Mouse (Mus musculus) lung, embryonic 16.5 days (tissue): ENCODE results near the gene Tut4. TPM values are rescaled to one million over a fixed set of nuclear protein-coding genes. Genes with fewer than 3 reads are reported as not detected.

Experiments used
- ATAC-seq: fragments of 200-750 bp; cut with Nextera tagmentation; 2 replicates; pipeline ENCODE4 v1.8.0; 2017; ENCODE audit warnings: low read depth, mild to moderate bottlenecking, moderate library complexity
- H3K27ac ChIP-seq: fragments of 300-500 bp; sonication (generic); 2 replicates; pipeline ENCODE4 v1.5.1; 2014; ENCODE audit warnings: mild to moderate bottlenecking, control low read depth, low read length
- H3K27me3 ChIP-seq: fragments of 300-500 bp; sonication (generic); 2 replicates; pipeline ENCODE4 v1.6.1; 2014; ENCODE audit warnings: low read depth, low read length, mixed read lengths; ENCODE audit not compliant: control insufficient read depth, insufficient read depth
- H3K36me3 ChIP-seq: fragments of 300-500 bp; sonication (generic); 2 replicates; pipeline ENCODE4 v1.6.1; 2014; ENCODE audit warnings: low read length; ENCODE audit not compliant: control insufficient read depth, insufficient read depth
- H3K4me1 ChIP-seq: fragments of 300-500 bp; sonication (generic); replicated peaks from 2 replicates; pipeline ENCODE4 v1.6.1; 2014; ENCODE audit warnings: low read length, mixed read lengths; ENCODE audit not compliant: control insufficient read depth, insufficient read depth
- H3K4me2 ChIP-seq: fragments of 300-500 bp; sonication (generic); 2 replicates; pipeline ENCODE4 v1.6.1; 2014; ENCODE audit warnings: low read depth, low read length, control low read depth
- H3K4me3 ChIP-seq: fragments of 300-500 bp; sonication (generic); 2 replicates; pipeline ENCODE4 v1.5.1; 2014; ENCODE audit warnings: mild to moderate bottlenecking, low read length, control low read depth
- H3K9ac ChIP-seq: fragments of 300-500 bp; sonication (generic); 2 replicates; pipeline ENCODE4 v1.6.1; 2014; ENCODE audit warnings: low read length, control low read depth
- H3K9me3 ChIP-seq: fragments of 300-500 bp; sonication (generic); 2 replicates; pipeline ENCODE4 v1.6.1; 2016; ENCODE audit warnings: low read length; ENCODE audit not compliant: control insufficient read depth
- WGBS: fragments of 180-500 bp; shearing (Covaris S2); extraction: QIAGEN DNeasy Blood & Tissue Kit; methylation state at CpG from one replicate; pipeline ENCODE4 v1.1.7; 2014; 5-methylcytosine and 5-hydroxymethylcytosine counted together
- polyA plus RNA-seq: library from polyadenylated mRNA; unstranded; fragments of >200 nt; fragmentation: Nextera tagmentation; extraction: Ambion mirVana; gene quantifications from 2 replicates; pipeline ENCODE4 v1.2.1, GENCODE M21; 2015

Gene Tut4
- polyA plus RNA-seq, 1 experiment from 2014 or later: 57.7 TPM

- peaks cover 17% of the 10 kb centered on the region for H3K4me1 ChIP-seq
- H3K9me3 ChIP-seq: no peaks in the 10 kb centered on the region
- no peaks in the 10 kb centered on the region for H3K36me3 ChIP-seq
- H3K27me3 ChIP-seq: no peaks in the 10 kb centered on the region
- H3K9ac ChIP-seq: no peak overlapping the region
- no peak overlapping the region for H3K27ac ChIP-seq
- no peak for ATAC-seq
- 93% methylated on average over 3 of the region's 3 CpGs for WGBS
- H3K4me2 ChIP-seq: no peak overlapping the region
- no peak overlapping the region for H3K4me3 ChIP-seq
Observed at GRCm38 (mm10) chr4:108434781-108435180, 24.4 kb upstream of the Tut4 start.

GRCm38 (mm10) chr4:108435646-108436045, 23.6 kb upstream of the Tut4 start:
- Histone ChIP-seq H3K4me1 (peaks cover 17% of the 10 kb centered on the region), H3K9me3 (no peaks in the 10 kb centered on the region), H3K4me3 (no peak overlapping the region), H3K9ac (no peak overlapping the region), H3K27me3 (no peaks in the 10 kb centered on the region), H3K27ac (no peak overlapping the region), H3K36me3 (no peaks in the 10 kb centered on the region), H3K4me2 (no peak overlapping the region)
- ATAC-seq: no peak
- WGBS: 62% methylated on average over 3 of the region's 3 CpGs

- 65% methylated on average over 1 of the region's 1 CpGs for WGBS
- H3K36me3 ChIP-seq: no peaks in the 10 kb centered on the region
- H3K4me1 ChIP-seq: peaks cover 15% of the 10 kb centered on the region
- H3K27me3 ChIP-seq: no peaks in the 10 kb centered on the region
- no peak overlapping the region for H3K4me3 ChIP-seq
- ATAC-seq: no peak
- no peak overlapping the region for H3K4me2 ChIP-seq
- H3K9ac ChIP-seq: no peak overlapping the region
- no peak overlapping the region for H3K27ac ChIP-seq
- H3K9me3 ChIP-seq: no peaks in the 10 kb centered on the region
Observed at GRCm38 (mm10) chr4:108436225-108436624, 23.0 kb upstream of the Tut4 start.

- Histone ChIP-seq H3K36me3 (no peaks in the 10 kb centered on the region), H3K9me3 (no peaks in the 10 kb centered on the region), H3K27ac (0 out of 2 replicates have a peak overlapping the region, but pooled peaks have one; percentile 4), H3K4me1 (peaks cover 9% of the 10 kb centered on the region; the same call in 1 of the 2 replicates), H3K9ac (no peak overlapping the region), H3K27me3 (no peaks in the 10 kb centered on the region), H3K4me3 (no peak overlapping the region), H3K4me2 (no peak overlapping the region)
- 36% methylated on average over 6 of the region's 6 CpGs for WGBS
- ATAC-seq: peak; percentile 85
Observed at GRCm38 (mm10) chr4:108438082-108438840, 21.0 kb upstream of the Tut4 start.

GRCm38 (mm10) chr4:108448091-108448490, 11.1 kb upstream of the Tut4 start:
- H3K27ac ChIP-seq: no peak overlapping the region
- H3K9me3 ChIP-seq: no peaks in the 10 kb centered on the region
- H3K36me3 ChIP-seq: no peaks in the 10 kb centered on the region
- no peak overlapping the region for H3K4me2 ChIP-seq
- no peak overlapping the region for H3K4me3 ChIP-seq
- no peak for ATAC-seq
- peaks cover 2% of the 10 kb centered on the region; the same call in 1 of the 2 replicates for H3K4me1 ChIP-seq
- 37% methylated on average over 7 of the region's 7 CpGs for WGBS
- no peaks in the 10 kb centered on the region for H3K27me3 ChIP-seq
- H3K9ac ChIP-seq: no peak overlapping the region

- Histone ChIP-seq H3K4me1 (peaks cover 9% of the 10 kb centered on the region), H3K9ac (no peak overlapping the region), H3K27me3 (no peaks in the 10 kb centered on the region), H3K27ac (no peak overlapping the region), H3K36me3 (no peaks in the 10 kb centered on the region), H3K4me2 (no peak overlapping the region), H3K4me3 (no peak overlapping the region), H3K9me3 (no peaks in the 10 kb centered on the region)
- ATAC-seq: no peak
- 52% methylated on average over 2 of the region's 2 CpGs for WGBS
Observed at GRCm38 (mm10) chr4:108456028-108456427, 3.2 kb upstream of the Tut4 start.

- Histone ChIP-seq H3K27ac (peak overlapping the region; percentile 1; the same call in 1 of the 2 replicates), H3K9me3 (no peaks in the 10 kb centered on the region), H3K4me2 (peak overlapping the region; percentile 76), H3K27me3 (no peaks in the 10 kb centered on the region), H3K4me3 (peak overlapping the region; percentile 63), H3K4me1 (peaks cover 12% of the 10 kb centered on the region), H3K9ac (peak overlapping the region; percentile 86; the same call in 1 of the 2 replicates), H3K36me3 (no peaks in the 10 kb centered on the region)
- 19% methylated on average over 5 of the region's 5 CpGs for WGBS
- no peak for ATAC-seq
Observed at GRCm38 (mm10) chr4:108458201-108458741, 955 bp upstream of the Tut4 start.

- H3K4me2 ChIP-seq: peak overlapping the region; percentile 76
- under 1% methylated on average over 43 of the region's 59 CpGs for WGBS
- peak overlapping the region; percentile 86 for H3K9ac ChIP-seq
- no peaks in the 10 kb centered on the region for H3K36me3 ChIP-seq
- peak overlapping the region; percentile 63 for H3K4me3 ChIP-seq
- H3K4me1 ChIP-seq: peaks cover 12% of the 10 kb centered on the region
- H3K27me3 ChIP-seq: no peaks in the 10 kb centered on the region
- ATAC-seq: peak; percentile 57
- no peaks in the 10 kb centered on the region for H3K9me3 ChIP-seq
- H3K27ac ChIP-seq: peak overlapping the region; percentile 96
Observed at GRCm38 (mm10) chr4:108460156-108460923, 1.1 kb downstream of the Tut4 start.
